Mouse (Mus musculus) forebrain, embryonic 16.5 days (tissue): ENCODE data around the gene Npepps. TPM values are rescaled to one million over a fixed set of nuclear protein-coding genes. Genes with fewer than 3 reads are reported as not detected.
"Not testable (repeated sequence)": the region's sequence is repeated elsewhere in the genome, so short reads cannot be mapped to it uniquely, and the experiment has no call there.

ENCODE experiments used
- ATAC-seq: fragments of 200-750 bp; cut with Nextera tagmentation; 2 replicates; pipeline ENCODE4 v1.8.0; 2017; ENCODE audit warnings: mild to moderate bottlenecking, moderate library complexity
- H3K27ac ChIP-seq: fragments of 300-500 bp; sonication (generic); 2 replicates; pipeline ENCODE4 v1.5.1; 2014; ENCODE audit warnings: low read length, control low read depth
- H3K27me3 ChIP-seq: fragments of 300-500 bp; sonication (generic); replicated peaks from 2 replicates; pipeline ENCODE4 v1.6.1; 2014; ENCODE audit warnings: low read length; ENCODE audit not compliant: control insufficient read depth, insufficient read depth
- H3K36me3 ChIP-seq: fragments of 300-500 bp; sonication (generic); 2 replicates; pipeline ENCODE4 v1.6.1; 2014; ENCODE audit not compliant: control insufficient read depth, insufficient read depth
- H3K4me1 ChIP-seq: fragments of 300-500 bp; sonication (generic); replicated peaks from 2 replicates; pipeline ENCODE4 v1.6.1; 2014; ENCODE audit warnings: low read length; ENCODE audit not compliant: control insufficient read depth, insufficient read depth
- H3K4me2 ChIP-seq: fragments of 300-500 bp; sonication (generic); 2 replicates; pipeline ENCODE4 v1.6.1; 2014; ENCODE audit warnings: mild to moderate bottlenecking, low read length, control low read depth
- H3K4me3 ChIP-seq: fragments of 300-500 bp; sonication (generic); replicated peaks from 2 replicates; pipeline ENCODE4 v1.5.1; 2014; ENCODE audit warnings: mild to moderate bottlenecking, low read length, control low read depth
- H3K9ac ChIP-seq: fragments of 300-500 bp; sonication (generic); replicated peaks from 2 replicates; pipeline ENCODE4 v1.6.1; 2014; ENCODE audit warnings: low read depth, low read length, control low read depth
- H3K9me3 ChIP-seq: fragments of 300-500 bp; sonication (generic); 2 replicates; pipeline ENCODE4 v1.6.1; 2016; ENCODE audit warnings: low read length; ENCODE audit not compliant: control insufficient read depth
- WGBS: fragments of 180-500 bp; shearing (Covaris S2); extraction: QIAGEN DNeasy Blood & Tissue Kit; methylation state at CpG from one replicate; pipeline ENCODE4 v1.1.7; 2014; 5-methylcytosine and 5-hydroxymethylcytosine counted together
- polyA plus RNA-seq: library from polyadenylated mRNA; unstranded; fragments of >200 nt; fragmentation: Nextera tagmentation; extraction: Ambion mirVana; gene quantifications from 2 replicates; pipeline ENCODE4 v1.2.1, GENCODE M21; 2015

The Npepps gene
- polyA plus RNA-seq, 1 experiment from 2014 or later, result 157 TPM

GRCm38 (mm10) chr11:97272835-97273234 is 7.6 kb downstream of the Npepps start:
- no peaks in the 10 kb centered on the region for H3K36me3 ChIP-seq
- peaks cover 9% of the 10 kb centered on the region for H3K4me1 ChIP-seq
- no peaks in the 10 kb centered on the region for H3K9me3 ChIP-seq
- ATAC-seq, result no peak
- H3K27me3 ChIP-seq, result no peaks in the 10 kb centered on the region
- no peak overlapping the region for H3K27ac ChIP-seq
- no peak overlapping the region for H3K9ac ChIP-seq
- H3K4me3 ChIP-seq, result no peak overlapping the region
- WGBS, result 89% methylated on average over 4 of the region's 4 CpGs
- H3K4me2 ChIP-seq, result no peak overlapping the region

DNA sequence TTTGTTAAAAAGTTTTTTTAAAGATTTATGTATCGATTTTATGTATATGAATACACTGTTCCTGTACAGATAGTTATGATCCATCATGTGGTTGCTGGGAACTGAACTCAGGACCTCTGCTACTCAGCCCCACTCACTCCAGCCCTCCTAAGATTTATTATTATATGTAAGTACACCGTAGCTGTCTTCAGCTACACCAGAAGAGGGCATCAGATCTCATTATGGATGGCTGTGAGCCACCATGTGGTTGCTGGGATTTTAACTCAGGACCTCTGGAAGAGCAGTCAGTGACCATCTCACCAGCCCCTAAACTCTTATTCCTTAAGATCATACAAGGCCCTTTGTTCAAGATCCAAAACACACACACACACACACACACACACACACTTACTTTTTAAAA is 10.4 kb downstream of the Npepps start:
- not testable (repeated sequence) for H3K27me3 ChIP-seq, ATAC-seq, H3K4me3 ChIP-seq, H3K4me2 ChIP-seq, H3K9me3 ChIP-seq, H3K36me3 ChIP-seq, H3K4me1 ChIP-seq, H3K27ac ChIP-seq, H3K9ac ChIP-seq
- WGBS, result 69% methylated on average over 2 of the region's 2 CpGs

DNA sequence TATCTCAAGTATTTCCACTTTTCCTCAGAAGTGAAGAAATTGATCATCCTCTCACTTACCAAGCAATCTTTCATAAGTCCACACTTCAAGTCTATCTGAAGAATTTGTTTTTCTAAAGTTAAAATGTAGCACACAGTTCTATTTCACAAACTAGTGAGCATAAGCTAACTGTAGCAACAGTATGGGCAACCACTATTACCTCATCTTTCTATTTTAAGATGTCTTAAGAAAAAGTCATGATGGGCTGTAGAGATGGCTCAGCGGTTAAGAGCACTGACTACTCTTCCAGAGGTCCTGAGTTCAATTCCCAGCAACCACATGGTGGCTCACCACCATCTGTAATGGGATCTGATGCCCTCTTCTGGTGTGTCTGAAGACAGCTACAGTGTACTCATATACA is 13.9 kb downstream of the Npepps start:
- not testable (repeated sequence) for H3K9ac ChIP-seq, H3K27ac ChIP-seq, ATAC-seq, H3K36me3 ChIP-seq, H3K9me3 ChIP-seq, H3K4me3 ChIP-seq, H3K27me3 ChIP-seq, H3K4me2 ChIP-seq, H3K4me1 ChIP-seq
- WGBS, result 97% methylated on average over 1 of the region's 1 CpGs

GRCm38 (mm10) chr11:97249649-97250048 is 30.8 kb downstream of the Npepps start:
- ATAC-seq, H3K27me3 ChIP-seq, H3K27ac ChIP-seq, H3K4me2 ChIP-seq, H3K4me1 ChIP-seq, H3K9ac ChIP-seq, H3K36me3 ChIP-seq, H3K9me3 ChIP-seq, H3K4me3 ChIP-seq: not testable (repeated sequence)
- WGBS, result 92% methylated on average over 1 of the region's 1 CpGs

DNA sequence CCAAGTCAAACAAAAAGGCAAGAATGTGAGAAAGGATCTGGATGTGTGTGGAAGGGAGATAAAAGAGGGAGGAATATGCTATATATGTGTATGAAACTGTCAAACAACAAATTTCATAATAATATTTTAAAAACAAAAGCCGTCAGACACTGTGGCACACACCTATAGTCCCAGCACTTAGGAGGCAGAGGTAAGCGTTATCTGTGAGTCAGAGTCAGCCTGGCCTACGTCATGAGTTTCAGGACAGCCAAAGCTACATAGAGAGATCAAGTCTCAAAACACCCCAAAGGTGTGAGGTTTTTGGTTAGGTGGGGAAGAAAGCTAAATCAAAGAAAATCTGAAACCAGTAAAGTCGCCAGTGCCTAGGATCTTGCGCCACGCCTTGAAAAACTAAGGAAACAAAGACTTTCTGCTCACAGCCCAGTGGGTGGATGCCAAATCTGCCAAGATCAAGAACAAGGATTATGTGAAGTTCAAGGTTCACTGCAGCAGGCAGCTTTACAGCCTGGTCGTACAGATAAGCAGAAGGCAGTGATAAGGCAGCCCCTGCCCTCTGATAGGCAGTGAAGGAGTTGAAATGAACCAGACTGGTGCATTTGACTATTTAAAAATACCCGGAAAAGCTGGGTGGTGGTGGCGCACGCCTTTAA is 33.8 kb downstream of the Npepps start:
- H3K9me3 ChIP-seq, result no peaks in the 10 kb centered on the region
- H3K4me1 ChIP-seq, result no peaks in the 10 kb centered on the region
- no peaks in the 10 kb centered on the region for H3K27me3 ChIP-seq
- no peak overlapping the region for H3K4me3 ChIP-seq
- no peak overlapping the region for H3K9ac ChIP-seq
- ATAC-seq, result no peak
- 88% methylated on average over 10 of the region's 10 CpGs for WGBS
- H3K27ac ChIP-seq, result no peak overlapping the region
- 0 out of 2 replicates have a peak, but pooled peaks cover 11% of the 10 kb centered on the region for H3K36me3 ChIP-seq
- no peak overlapping the region for H3K4me2 ChIP-seq

- no peak overlapping the region for H3K4me2 ChIP-seq
- H3K4me1 ChIP-seq, result no peaks in the 10 kb centered on the region
- H3K9me3 ChIP-seq, result no peaks in the 10 kb centered on the region
- H3K9ac ChIP-seq, result no peak overlapping the region
- no peak for ATAC-seq
- H3K27me3 ChIP-seq, result no peaks in the 10 kb centered on the region
- H3K4me3 ChIP-seq, result no peak overlapping the region
- H3K36me3 ChIP-seq, result peaks cover 21% of the 10 kb centered on the region; the same call in 1 of the 2 replicates
- WGBS, result 87% methylated on average over 7 of the region's 7 CpGs
- H3K27ac ChIP-seq, result no peak overlapping the region
Observed at GRCm38 (mm10) chr11:97241321-97241720, 39.1 kb downstream of the Npepps start.

GRCm38 (mm10) chr11:97237976-97238375 is 42.5 kb downstream of the Npepps start:
- Histone ChIP-seq H3K4me1 (no peaks in the 10 kb centered on the region), H3K4me3 (no peak overlapping the region), H3K9ac (no peak overlapping the region), H3K4me2 (no peak overlapping the region), H3K27me3 (no peaks in the 10 kb centered on the region), H3K36me3 (peaks cover 20% of the 10 kb centered on the region; the same call in 1 of the 2 replicates), H3K27ac (no peak overlapping the region), H3K9me3 (no peaks in the 10 kb centered on the region)
- WGBS, result 96% methylated on average over 2 of the region's 2 CpGs
- no peak for ATAC-seq

GRCm38 (mm10) chr11:97232436-97232835 is 48.0 kb downstream of the Npepps start:
- Histone ChIP-seq H3K4me3 (no peak overlapping the region), H3K36me3 (peaks cover 28% of the 10 kb centered on the region), H3K27me3 (no peaks in the 10 kb centered on the region), H3K9ac (no peak overlapping the region), H3K4me1 (no peaks in the 10 kb centered on the region), H3K9me3 (no peaks in the 10 kb centered on the region), H3K27ac (no peak overlapping the region), H3K4me2 (no peak overlapping the region)
- WGBS, result 91% methylated on average over 5 of the region's 5 CpGs
- no peak for ATAC-seq

GRCm38 (mm10) chr11:97229396-97229795 is 51.0 kb downstream of the Npepps start:
- Histone ChIP-seq H3K27ac (no peak overlapping the region), H3K27me3 (no peaks in the 10 kb centered on the region), H3K36me3 (peaks cover 35% of the 10 kb centered on the region), H3K4me1 (no peaks in the 10 kb centered on the region), H3K9me3 (no peaks in the 10 kb centered on the region), H3K9ac (no peak overlapping the region), H3K4me2 (no peak overlapping the region), H3K4me3 (no peak overlapping the region)
- ATAC-seq, result no peak
- WGBS, result 93% methylated on average over 2 of the region's 2 CpGs

- peaks cover 33% of the 10 kb centered on the region for H3K36me3 ChIP-seq
- no peak overlapping the region for H3K4me3 ChIP-seq
- ATAC-seq, result no peak
- H3K27ac ChIP-seq, result no peak overlapping the region
- H3K4me2 ChIP-seq, result no peak overlapping the region
- no peaks in the 10 kb centered on the region for H3K4me1 ChIP-seq
- H3K9ac ChIP-seq, result no peak overlapping the region
- no peaks in the 10 kb centered on the region for H3K27me3 ChIP-seq
- WGBS, result 96% methylated on average over 7 of the region's 7 CpGs
- no peaks in the 10 kb centered on the region for H3K9me3 ChIP-seq
Observed at GRCm38 (mm10) chr11:97228985-97229384, 51.5 kb downstream of the Npepps start.
